Mouse (Mus musculus): Measurements from ENCODE around the gene Serpinc1.

The Serpinc1 gene

GRCm38 (mm10) chr1:161046972-161047371 is 68.6 kb downstream of the Serpinc1 start:
- DNase-seq (ENCODE audit: low spot score) = no peak
